Mouse (Mus musculus): ENCODE measurements around the gene Adat1. TPM values are rescaled to one million over a fixed set of nuclear protein-coding genes. Genes with fewer than 3 reads are reported as not detected.

Adat1 gene
- 10.1 TPM for polyA plus RNA-seq (2017; shearing (Covaris generic))

DNA sequence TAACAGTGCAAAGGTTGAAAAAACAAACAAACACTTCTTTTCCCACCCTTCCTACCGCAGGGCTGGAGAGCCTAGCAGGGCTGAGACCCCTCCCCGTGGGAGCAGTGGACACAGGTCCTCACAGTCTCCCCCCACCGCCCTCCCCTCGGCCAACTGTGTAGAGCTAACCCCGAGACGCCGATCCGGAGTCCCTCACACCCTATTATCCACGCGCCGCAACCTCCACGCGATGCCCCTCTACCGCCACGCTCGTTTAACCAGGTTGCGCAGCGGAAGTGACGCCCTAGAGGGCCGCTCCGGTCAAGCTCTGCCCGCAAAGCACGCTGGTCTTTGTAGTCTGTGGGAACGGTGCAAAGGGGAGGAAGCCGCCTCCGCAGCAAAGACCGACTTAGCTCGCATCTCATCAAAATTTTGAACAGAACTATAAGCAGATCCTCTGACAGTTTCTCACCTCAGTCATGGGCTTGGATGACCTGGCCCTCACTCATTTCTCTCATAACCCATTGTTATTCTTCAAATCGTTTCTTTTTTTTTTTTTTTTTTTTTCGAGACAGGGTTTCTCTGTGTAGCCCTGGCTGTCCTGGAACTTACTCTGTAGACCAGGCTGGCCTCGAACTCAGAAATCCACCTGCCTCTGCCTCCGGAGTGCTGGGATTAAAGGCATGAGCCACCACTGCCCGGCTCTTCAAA is at the start of gene Adat1:
Gene Adat1, minus strand, starts transcription at position 290 of the 690 bp plus-strand sequence.

DNA sequence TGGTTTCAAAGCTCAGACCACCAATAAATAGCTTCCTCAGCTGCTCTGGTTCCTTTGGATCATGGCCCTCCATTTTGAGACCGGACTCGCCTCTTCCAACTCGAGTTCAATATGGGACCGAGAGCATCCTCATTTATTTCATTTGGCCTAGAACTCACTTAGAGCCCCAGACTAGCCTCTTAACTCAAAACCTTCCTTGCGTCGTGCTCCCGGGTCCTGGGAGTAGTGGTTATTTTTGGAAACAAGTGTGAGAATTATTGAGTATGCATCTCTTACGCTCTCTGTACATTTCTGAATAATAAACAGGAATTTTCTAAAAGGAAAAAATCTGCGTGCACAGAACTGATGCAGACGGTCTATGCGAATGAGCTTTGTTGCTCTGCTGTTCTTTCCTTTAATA is 22.8 kb upstream of the Adat1 start, which contains the start of gene Gm6793:
Gene Gm6793, minus strand, starts transcription at position 101 of the 400 bp plus-strand sequence.

GRCm38 (mm10) chr8:112010997-112011815 is 19.1 kb upstream of the Adat1 start, which contains the start of the genes Kars and Terf2ip:
Gene Kars, minus strand, starts transcription at chr8:112011323.
Gene Terf2ip, plus strand, starts transcription at chr8:112011398.

DNA sequence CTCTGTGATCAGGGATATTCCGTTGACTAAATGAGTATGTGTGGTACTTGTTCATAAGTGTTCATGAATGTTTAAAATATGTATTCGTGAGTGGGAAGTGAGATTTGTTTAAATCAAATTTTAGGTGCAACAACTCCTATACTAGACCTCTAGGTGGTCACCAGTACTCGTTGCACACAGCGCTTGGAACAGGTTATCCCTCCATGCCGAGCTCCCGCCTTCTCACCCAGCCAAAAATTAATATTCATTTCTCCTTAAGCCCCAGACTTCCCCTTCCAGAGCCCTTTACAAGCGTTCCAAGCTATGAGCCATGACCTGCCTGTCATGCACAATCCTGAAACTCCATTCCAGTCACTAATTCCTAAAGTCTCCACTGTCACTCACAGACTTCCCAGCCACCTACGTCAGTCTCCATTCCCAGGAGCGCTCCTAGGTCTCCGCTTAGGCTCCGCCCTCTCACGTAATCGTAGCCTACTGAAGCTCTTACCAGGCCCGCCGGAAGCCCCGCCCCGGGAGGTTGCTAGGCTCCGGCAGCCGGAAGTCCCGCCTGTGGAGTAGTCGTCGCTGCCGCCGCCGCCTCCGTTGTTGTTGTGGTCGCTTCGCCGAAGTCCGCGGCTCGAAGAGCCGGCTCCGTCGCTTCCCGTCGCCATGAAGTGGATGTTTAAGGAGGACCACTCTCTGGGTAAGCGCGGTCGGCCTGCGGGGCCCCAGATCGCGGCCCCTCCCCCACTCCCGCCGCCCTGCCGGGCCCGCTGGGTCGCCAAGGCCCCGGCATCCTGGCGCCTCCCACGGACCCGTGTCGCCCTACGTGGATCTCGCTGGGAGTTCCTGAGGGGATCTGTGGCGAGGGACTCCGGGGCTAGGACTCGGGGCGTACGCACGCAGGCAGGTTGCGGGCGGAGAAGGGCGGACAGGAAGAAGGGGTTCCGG is 51.7 kb downstream of the Adat1 start, which contains the start of gene Gabarapl2:
Gene Gabarapl2, plus strand, starts transcription at position 533 of the 930 bp plus-strand sequence.

GRCm38 (mm10) chr8:111933348-111934076 is 58.6 kb downstream of the Adat1 start, which contains the start of gene Tmem231:
Gene Tmem231, minus strand, starts transcription at chr8:111933881.

Other genes starting within 250 kb of the Adat1 start
- gene Bcar1, start 248.5 kb downstream of the Adat1 start, polyA plus RNA-seq (2017; shearing (Covaris generic)), result 0.39 TPM
- 111 TPM for gene Cfdp1, start 138.0 kb downstream of the Adat1 start, polyA plus RNA-seq (2017; shearing (Covaris generic))
- 1.4 TPM for gene Tmem170, start 115.6 kb downstream of the Adat1 start, polyA plus RNA-seq (2017; shearing (Covaris generic))
- not detected for gene Chst5, start 81.9 kb downstream of the Adat1 start, polyA plus RNA-seq (2017; shearing (Covaris generic))
- 3.5 TPM for gene Tmem231, start 58.4 kb downstream of the Adat1 start, polyA plus RNA-seq (2017; shearing (Covaris generic))
- gene Gabarapl2, start 51.6 kb downstream of the Adat1 start, polyA plus RNA-seq (2017; shearing (Covaris generic)), result 328 TPM
- 117 TPM for gene Kars, start 19.0 kb upstream of the Adat1 start, polyA plus RNA-seq (2017; shearing (Covaris generic))
- 32.8 TPM for gene Terf2ip, start 19.1 kb upstream of the Adat1 start, polyA plus RNA-seq (2017; shearing (Covaris generic))
- gene Gm6793, start 22.7 kb upstream of the Adat1 start, polyA plus RNA-seq (2017; shearing (Covaris generic)), result 1.7 TPM